ENCODE assay signal across 27 mouse cellular contexts in genomic region chr4:120264105-120264504, GRCm38 (mm10). TPM values are rescaled to one million over a fixed set of nuclear protein-coding genes. Genes with fewer than 3 reads are reported as not detected.
A peak's percentile ranks its signal among the peaks of the same experiment; 100 is the strongest.
DNase-seq lines count a peak whose midpoint lies in the region; ATAC-seq lines count a peak whose summit lies in the region.
"Had no signal": no experiment of that assay in that cellular context is flagged by ENCODE, and none has a peak within 500 bp of the region (broad histone marks: within the 10 kb centered on the region; RNA-seq: fewer than 3 reads in every experiment).

No protein-coding gene starts in this region.

- peaks cover 100% of the 10 kb centered on the region for H3K27me3 ChIP-seq in midbrain, embryonic 10.5 days (ENCODE audit: low read depth, poor library complexity, severe bottlenecking)
- peaks cover 48% of the 10 kb centered on the region for H3K27me3 ChIP-seq in midbrain, embryonic 11.5 days (ENCODE audit: control insufficient read depth, insufficient read depth, low read length)
- H3K27me3 ChIP-seq in embryonic facial prominence, embryonic 11.5 days (ENCODE audit: control insufficient read depth, insufficient read depth, low read length): peaks cover 40% of the 10 kb centered on the region
- H3K27me3 ChIP-seq in embryonic facial prominence, embryonic 14.5 days (replicated peaks; ENCODE audit: control insufficient read depth, insufficient read depth, low read length): peaks cover 40% of the 10 kb centered on the region
- H3K27me3 ChIP-seq in limb, embryonic 10.5 days (ENCODE audit: low read depth, poor library complexity, severe bottlenecking): peaks cover 99% of the 10 kb centered on the region
- H3K27me3 ChIP-seq: Patski had no signal

- H3K4me2 ChIP-seq in midbrain, embryonic 11.5 days: no peak overlapping the region
- no peak overlapping the region for H3K4me2 ChIP-seq in embryonic facial prominence, embryonic 11.5 days (ENCODE audit: low read depth, low read length)
- no peak overlapping the region for H3K4me2 ChIP-seq in embryonic facial prominence, embryonic 14.5 days (ENCODE audit: low read depth, low read length)
- H3K4me2 ChIP-seq: hindbrain, embryonic 15.5 days; intestine, embryonic 15.5 days had no signal

- 72% methylated on average over 3 of the region's 3 CpGs for WGBS in midbrain, embryonic 10.5 days
- 68% methylated on average over 3 of the region's 3 CpGs for WGBS in midbrain, embryonic 11.5 days
- WGBS in embryonic facial prominence, embryonic 11.5 days: 65% methylated on average over 3 of the region's 3 CpGs
- 39% methylated on average over 3 of the region's 3 CpGs for WGBS in embryonic facial prominence, embryonic 14.5 days
- 60% methylated on average over 3 of the region's 3 CpGs for WGBS in limb, embryonic 10.5 days

- H3K4me3 ChIP-seq in midbrain, embryonic 10.5 days: no peak overlapping the region
- H3K4me3 ChIP-seq in midbrain, embryonic 11.5 days (ENCODE audit: low read depth, low read length): no peak overlapping the region
- no peak overlapping the region for H3K4me3 ChIP-seq in embryonic facial prominence, embryonic 11.5 days (ENCODE audit: low read depth, low read length)
- H3K4me3 ChIP-seq in embryonic facial prominence, embryonic 14.5 days (ENCODE audit: low read depth, low read length): no peak overlapping the region
- H3K4me3 ChIP-seq in limb, embryonic 10.5 days: no peak overlapping the region
- H3K4me3 ChIP-seq: heart, embryonic 10.5 days; hindbrain, embryonic 15.5 days; intestine, embryonic 15.5 days; neural tube, embryonic 12.5 days had no signal

- peaks cover 52% of the 10 kb centered on the region for H3K4me1 ChIP-seq in midbrain, embryonic 10.5 days
- H3K4me1 ChIP-seq in midbrain, embryonic 11.5 days (ENCODE audit: control insufficient read depth, insufficient read depth, low read length): peaks cover 22% of the 10 kb centered on the region
- H3K4me1 ChIP-seq in embryonic facial prominence, embryonic 11.5 days (ENCODE audit: control insufficient read depth, insufficient read depth, low read length): peaks cover 9% of the 10 kb centered on the region
- H3K4me1 ChIP-seq in embryonic facial prominence, embryonic 14.5 days (ENCODE audit: control insufficient read depth, insufficient read depth, low read length): peaks cover 26% of the 10 kb centered on the region; the same call in 1 of the 2 replicates
- peaks cover 64% of the 10 kb centered on the region for H3K4me1 ChIP-seq in limb, embryonic 10.5 days

- no peaks in the 10 kb centered on the region for H3K9me3 ChIP-seq in midbrain, embryonic 10.5 days (replicated peaks)
- H3K9me3 ChIP-seq in midbrain, embryonic 11.5 days (ENCODE audit: control insufficient read depth, low read length): no peaks in the 10 kb centered on the region
- H3K9me3 ChIP-seq in embryonic facial prominence, embryonic 11.5 days (replicated peaks; ENCODE audit: control insufficient read depth, low read length): no peaks in the 10 kb centered on the region
- H3K9me3 ChIP-seq in embryonic facial prominence, embryonic 14.5 days (ENCODE audit: control insufficient read depth, low read length): no peaks in the 10 kb centered on the region
- H3K9me3 ChIP-seq in limb, embryonic 10.5 days (replicated peaks): no peaks in the 10 kb centered on the region
- H3K9me3 ChIP-seq: heart, embryonic 10.5 days; hindbrain, embryonic 15.5 days; intestine, embryonic 15.5 days; neural tube, embryonic 12.5 days had no signal

- H3K36me3 ChIP-seq in midbrain, embryonic 10.5 days: no peaks in the 10 kb centered on the region
- H3K36me3 ChIP-seq in midbrain, embryonic 11.5 days (ENCODE audit: control insufficient read depth, insufficient read depth, low read length): no peaks in the 10 kb centered on the region
- H3K36me3 ChIP-seq in embryonic facial prominence, embryonic 11.5 days (replicated peaks; ENCODE audit: control insufficient read depth, insufficient read depth, low read depth, low read length): no peaks in the 10 kb centered on the region
- H3K36me3 ChIP-seq in embryonic facial prominence, embryonic 14.5 days (ENCODE audit: control insufficient read depth, insufficient read depth, low read length): no peaks in the 10 kb centered on the region
- H3K36me3 ChIP-seq in limb, embryonic 10.5 days: no peaks in the 10 kb centered on the region
- H3K36me3 ChIP-seq: G1E; heart, embryonic 10.5 days; hindbrain, embryonic 15.5 days; intestine, embryonic 15.5 days; neural tube, embryonic 12.5 days had no signal

- no peak for DNase-seq in midbrain, embryonic 10.5 days (ENCODE audit: low spot score)
- DNase-seq in midbrain, embryonic 11.5 days (ENCODE audit: low spot score, missing footprints): no peak
- no peak for DNase-seq in embryonic facial prominence, embryonic 11.5 days (ENCODE audit: low spot score)
- DNase-seq in embryonic facial prominence, embryonic 14.5 days (ENCODE audit: low spot score): peak; percentile 57
- DNase-seq in limb, embryonic 10.5 days (ENCODE audit: low spot score): peak; percentile 34
- DNase-seq in frontal cortex, postnatal 10 days (ENCODE audit: low spot score in 2 of 2): no peak
- DNase-seq: adrenal gland, adult 2 months; B cell, adult 2 months; cerebellum, adult 11-12 months; cerebellum, postnatal 25 days; gastrocnemius, postnatal 10 days; heart, postnatal 4 days; kidney, adult 8-10 months; kidney, postnatal 10 days; thymus, postnatal 14 days had no signal

- H3K27ac ChIP-seq in midbrain, embryonic 10.5 days (replicated peaks): peak overlapping the region; percentile 69; the same call in 1 of the 2 replicates
- no peak overlapping the region for H3K27ac ChIP-seq in midbrain, embryonic 11.5 days (ENCODE audit: low read depth, low read length)
- no peak overlapping the region for H3K27ac ChIP-seq in embryonic facial prominence, embryonic 11.5 days (replicated peaks; ENCODE audit: low read depth, low read length)
- H3K27ac ChIP-seq in embryonic facial prominence, embryonic 14.5 days (replicated peaks; ENCODE audit: low read depth, low read length): no peak overlapping the region
- H3K27ac ChIP-seq in limb, embryonic 10.5 days: no peak overlapping the region; the same call in 1 of the 2 replicates
- H3K27ac ChIP-seq: heart, embryonic 10.5 days; intestine, embryonic 15.5 days; macrophage; neural tube, embryonic 12.5 days had no signal

- ATAC-seq in midbrain, embryonic 11.5 days (ENCODE audit: low FRiP score): no peak
- peak; percentile 16; the same call in 1 of the 2 replicates for ATAC-seq in embryonic facial prominence, embryonic 11.5 days (replicated peaks; ENCODE audit: insufficient number of reproducible peaks, low FRiP score, low TSS enrichment, low read depth)
- no peak for ATAC-seq in embryonic facial prominence, embryonic 14.5 days (ENCODE audit: low read depth)
- ATAC-seq in erythroblast, adult 5-6 weeks (replicated peaks; ENCODE audit: low FRiP score, poor library complexity, severe bottlenecking): no peak
- ATAC-seq: intestine, embryonic 15.5 days; Patski had no signal

- H3K9ac ChIP-seq in midbrain, embryonic 11.5 days (ENCODE audit: low read length): no peak overlapping the region
- H3K9ac ChIP-seq in embryonic facial prominence, embryonic 11.5 days (replicated peaks; ENCODE audit: low read length): no peak overlapping the region
- no peak overlapping the region for H3K9ac ChIP-seq in embryonic facial prominence, embryonic 14.5 days (ENCODE audit: low read depth, low read length)
- H3K9ac ChIP-seq: hindbrain, embryonic 15.5 days; intestine, embryonic 15.5 days; neural tube, embryonic 12.5 days had no signal

RNA-seq across cellular contexts. Expression of gene Foxo6, which starts 23.0 kb away (rescaled TPM):
- polyA plus RNA-seq in midbrain, embryonic 10.5 days (2016; fragmentation: Nextera tagmentation; extraction: Ambion mirVana): 0.07 TPM in 2 replicates
- 0.11 and 0.25 TPM in 2 replicates for polyA plus RNA-seq in midbrain, embryonic 11.5 days (2014; fragmentation: Nextera tagmentation; extraction: Ambion mirVana)
- polyA plus RNA-seq in embryonic facial prominence, embryonic 11.5 days (2014; fragmentation: Nextera tagmentation; extraction: Ambion mirVana): 0.69 and 0.79 TPM in 2 replicates
- polyA plus RNA-seq in embryonic facial prominence, embryonic 14.5 days (2014; fragmentation: Nextera tagmentation; extraction: Ambion mirVana): 0.47 and 0.72 TPM in 2 replicates
- polyA plus RNA-seq in limb, embryonic 10.5 days (2016; fragmentation: Nextera tagmentation; extraction: Ambion mirVana): not detected in 2 replicates
- not detected in 2 replicates for total RNA-seq in erythroblast, adult 5-6 weeks (2015; ENCODE audit: low replicate concordance)
- total RNA-seq in erythroblast, adult 5-6 weeks (2017; ENCODE audit: low replicate concordance): not detected in 2 replicates
- total RNA-seq: CH12.LX; G1E; granulocyte monocyte progenitor cell, adult 5-6 weeks; liver, adult 2 months had no signal
- polyA plus RNA-seq: G1E; liver, embryonic 16.5 days; macrophage had no signal

Comparison
In these comparisons a context has a peak if more than half of its experiments do, and no peak if none do; other contexts are left out.
1. DNase-seq: peak in embryonic facial prominence, embryonic 14.5 days (single experiment) and limb, embryonic 10.5 days (single experiment); none in midbrain, embryonic 10.5 days (single experiment), midbrain, embryonic 11.5 days (single experiment), embryonic facial prominence, embryonic 11.5 days (single experiment) and frontal cortex, postnatal 10 days (0 of 2).